ENCODE assay signal across 8 mouse cellular contexts in the genomic region with DNA sequence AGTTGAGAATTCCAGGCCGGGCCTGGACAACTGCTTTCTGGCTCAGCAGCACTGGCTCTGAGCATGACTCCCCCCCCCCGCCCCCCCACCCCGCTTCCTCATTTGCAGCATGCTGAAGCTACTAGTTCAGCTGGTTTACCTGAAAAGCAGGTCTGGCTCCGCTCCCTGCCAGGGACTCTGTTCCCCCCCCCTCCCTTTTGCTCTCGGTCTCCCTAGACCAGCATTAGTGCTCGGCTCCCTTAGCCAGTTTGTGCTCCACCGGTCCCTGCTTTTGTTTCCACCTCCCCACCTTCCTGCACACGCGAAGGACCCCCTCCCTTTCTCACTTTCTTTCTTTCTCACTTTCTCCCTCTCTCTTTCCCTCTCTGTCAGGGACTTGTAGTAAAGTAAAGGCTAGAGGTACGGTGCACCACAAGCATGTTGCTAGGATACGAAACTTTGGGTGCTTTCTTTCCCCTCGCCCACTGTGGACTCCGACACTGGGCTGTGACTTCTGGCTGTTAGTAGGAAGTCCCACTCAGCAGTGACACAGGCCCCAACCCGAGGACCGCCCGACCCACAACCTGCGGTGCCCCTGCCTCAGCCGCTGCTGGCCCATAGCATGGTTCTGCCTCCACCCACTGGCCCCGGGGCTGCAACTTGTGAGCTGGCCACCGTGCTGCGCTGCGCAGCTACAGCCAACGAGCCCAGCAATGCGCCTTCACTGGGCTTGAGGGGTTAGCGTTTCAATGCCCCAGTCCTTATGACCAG.
DNase-seq lines count a peak whose midpoint lies in the region; ATAC-seq and TF ChIP-seq lines count a peak whose summit lies in the region.

No protein-coding gene starts in this region.

- no peaks in the 10 kb centered on the region for H3K27me3 ChIP-seq in lung, postnatal 0 days (replicated peaks; ENCODE audit: insufficient read depth, low read length)
- no peaks in the 10 kb centered on the region for H3K27me3 ChIP-seq in embryonic facial prominence, embryonic 15.5 days
- no peaks in the 10 kb centered on the region for H3K27me3 ChIP-seq in hindbrain, embryonic 16.5 days (replicated peaks; ENCODE audit: control insufficient read depth, insufficient read depth, low read length)
- H3K27me3 ChIP-seq in midbrain, embryonic 12.5 days = peaks cover 9% of the 10 kb centered on the region; the same call in 1 of the 2 replicates

- DNase-seq in lung, postnatal 0 days (ENCODE audit: low spot score) = peak; percentile 13
- DNase-seq in lung, postnatal 25 days (ENCODE audit: low spot score) = no peak
- no peak for DNase-seq in MN1 (ENCODE audit: low spot score)
- no peak for DNase-seq in urinary bladder, postnatal 25 days (ENCODE audit: low spot score)

- H3K27ac ChIP-seq in lung, postnatal 0 days (ENCODE audit: low read length) = no peak overlapping the region
- no peak overlapping the region for H3K27ac ChIP-seq in embryonic facial prominence, embryonic 15.5 days (replicated peaks)
- no peak overlapping the region for H3K27ac ChIP-seq in hindbrain, embryonic 16.5 days (ENCODE audit: low read depth, low read length)
- H3K27ac ChIP-seq in midbrain, embryonic 12.5 days (replicated peaks) = no peak overlapping the region

- no peaks in the 10 kb centered on the region for H3K4me1 ChIP-seq in lung, postnatal 0 days (ENCODE audit: insufficient read depth, low read depth, low read length)
- peaks cover 9% of the 10 kb centered on the region; the same call in 1 of the 2 replicates for H3K4me1 ChIP-seq in embryonic facial prominence, embryonic 15.5 days
- H3K4me1 ChIP-seq in hindbrain, embryonic 16.5 days (ENCODE audit: control insufficient read depth, insufficient read depth, low read depth, low read length) = peaks cover 9% of the 10 kb centered on the region; the same call in 1 of the 2 replicates
- H3K4me1 ChIP-seq in midbrain, embryonic 12.5 days = peaks cover 7% of the 10 kb centered on the region; the same call in 1 of the 2 replicates

- H3K4me2 ChIP-seq in lung, postnatal 0 days (replicated peaks; ENCODE audit: low read depth, low read length) = peak overlapping the region; percentile 34
- H3K4me2 ChIP-seq in embryonic facial prominence, embryonic 15.5 days (replicated peaks) = peak overlapping the region; percentile 47
- peak overlapping the region; percentile 51 for H3K4me2 ChIP-seq in hindbrain, embryonic 16.5 days (ENCODE audit: low read length)
- peak overlapping the region; percentile 55 for H3K4me2 ChIP-seq in midbrain, embryonic 12.5 days (replicated peaks)

- no peaks in the 10 kb centered on the region for H3K36me3 ChIP-seq in lung, postnatal 0 days (ENCODE audit: insufficient read depth, low read length)
- no peaks in the 10 kb centered on the region for H3K36me3 ChIP-seq in embryonic facial prominence, embryonic 15.5 days
- H3K36me3 ChIP-seq in hindbrain, embryonic 16.5 days (ENCODE audit: control insufficient read depth, insufficient read depth, low read length) = no peaks in the 10 kb centered on the region
- no peaks in the 10 kb centered on the region for H3K36me3 ChIP-seq in midbrain, embryonic 12.5 days

- no peak for TF ChIP-seq EP300 in lung, postnatal 0 days (IDR thresholded peaks at IDR 0.05)

- no peak overlapping the region for H3K4me3 ChIP-seq in lung, postnatal 0 days (ENCODE audit: low read depth, low read length)
- H3K4me3 ChIP-seq in embryonic facial prominence, embryonic 15.5 days (replicated peaks) = peak overlapping the region; percentile 28
- H3K4me3 ChIP-seq in hindbrain, embryonic 16.5 days (ENCODE audit: low read length) = peak overlapping the region; percentile 27; the same call in 1 of the 2 replicates
- peak overlapping the region; percentile 30 for H3K4me3 ChIP-seq in midbrain, embryonic 12.5 days

- peak; percentile 75 for ATAC-seq in lung, postnatal 0 days
- ATAC-seq in embryonic facial prominence, embryonic 15.5 days (ENCODE audit: insufficient number of reproducible peaks, low FRiP score, low TSS enrichment, low read depth) = peak; percentile 48; the same call in 1 of the 2 replicates
- ATAC-seq in hindbrain, embryonic 16.5 days = peak; percentile 80
- peak; percentile 71 for ATAC-seq in midbrain, embryonic 12.5 days (ENCODE audit: low FRiP score, low read depth)
- ATAC-seq in erythroblast, adult 5-6 weeks (replicated peaks; ENCODE audit: low FRiP score, poor library complexity, severe bottlenecking) = no peak

- whole genome bisulfite sequencing in lung, postnatal 0 days = 26% methylated on average over 23 of the region's 25 CpGs
- WGBS in embryonic facial prominence, embryonic 15.5 days = 12% methylated on average over 25 of the region's 25 CpGs
- 15% methylated on average over 25 of the region's 25 CpGs for WGBS in hindbrain, embryonic 16.5 days
- WGBS in midbrain, embryonic 12.5 days = 10% methylated on average over 25 of the region's 25 CpGs

- H3K9ac ChIP-seq in lung, postnatal 0 days (replicated peaks; ENCODE audit: low read depth) = no peak overlapping the region
- H3K9ac ChIP-seq in embryonic facial prominence, embryonic 15.5 days = no peak overlapping the region
- no peak overlapping the region; the same call in 1 of the 2 replicates for H3K9ac ChIP-seq in hindbrain, embryonic 16.5 days (ENCODE audit: low read depth, low read length)
- 0 out of 2 replicates have a peak overlapping the region, but pooled peaks have one; percentile 20 for H3K9ac ChIP-seq in midbrain, embryonic 12.5 days (replicated peaks)

- no peaks in the 10 kb centered on the region for H3K9me3 ChIP-seq in lung, postnatal 0 days (ENCODE audit: low read length)
- H3K9me3 ChIP-seq in embryonic facial prominence, embryonic 15.5 days (replicated peaks) = no peaks in the 10 kb centered on the region
- H3K9me3 ChIP-seq in hindbrain, embryonic 16.5 days (ENCODE audit: control insufficient read depth, low read length) = no peaks in the 10 kb centered on the region
- no peaks in the 10 kb centered on the region for H3K9me3 ChIP-seq in midbrain, embryonic 12.5 days

- peak; percentile 56 for TF ChIP-seq CTCF in lung, postnatal 0 days (IDR thresholded peaks at IDR 0.05)
